Mouse (Mus musculus) E14TG2a.4 (cell line): ENCODE measurements around the gene Ccer2.

Experiments
- CTCF ChIP-seq: conservative IDR thresholded peaks from 2 replicates; pipeline ENCODE4 v1.5.1; 2014; ENCODE audit warnings: low read length
- POU5F1 ChIP-seq: IDR thresholded peaks from 2 replicates; pipeline ENCODE4 v1.6.1; 2014; ENCODE audit warnings: low read length, borderline replicate concordance

DNA sequence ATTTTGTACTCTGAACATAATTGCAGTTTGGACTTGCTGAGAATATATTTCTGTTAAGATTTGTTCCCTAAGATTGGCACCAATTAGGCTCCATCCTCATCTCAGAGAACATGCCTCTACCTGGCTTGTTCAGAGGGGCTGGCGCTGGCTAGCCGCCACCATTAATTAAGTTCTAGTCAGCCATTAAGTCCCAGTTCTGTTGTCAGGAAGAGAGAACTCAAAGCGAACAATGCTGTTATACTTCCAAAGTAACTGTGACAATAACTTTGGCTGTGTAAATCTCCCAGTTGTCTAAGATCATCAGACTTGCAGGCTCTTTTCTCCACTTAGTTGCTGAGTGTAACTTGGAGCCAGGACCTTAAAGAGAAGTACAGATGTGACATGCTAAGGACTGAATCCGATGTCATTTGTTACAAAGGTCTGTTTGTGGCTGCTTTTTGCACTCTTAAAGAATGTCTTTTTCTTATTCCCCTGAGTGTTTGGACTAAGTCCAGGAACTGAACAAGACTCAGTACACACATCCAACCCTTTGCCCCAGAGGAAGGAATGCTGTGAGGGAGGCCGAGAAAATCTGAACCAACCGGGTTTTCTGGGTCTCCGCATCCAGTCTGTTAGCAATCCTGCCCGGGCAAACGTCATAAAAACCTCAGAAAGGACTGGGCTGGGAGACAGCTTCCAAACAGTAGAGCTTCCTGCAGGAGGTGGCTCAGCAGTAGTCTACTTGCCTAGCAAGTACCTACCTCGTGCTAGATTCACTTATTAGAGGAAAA lies 46.1 kb downstream of the Ccer2 start:
- no peak for TF ChIP-seq CTCF
- no peak for TF ChIP-seq POU5F1
